Mouse (Mus musculus) left cerebral cortex, postnatal 25 days (tissue): ENCODE results near the gene Sc5d. TPM values are rescaled to one million over a fixed set of nuclear protein-coding genes. Genes with fewer than 3 reads are reported as not detected.

Experiments used
- DNase-seq, 2 experiments: peaks; one replicate each; pipeline ENCODE4 v3.0.0; 2022; ENCODE audit warnings: low spot score in 2 of 2, mixed read lengths in 1 of 2
- intact Hi-C: fragments of 180-260 bp; cut with DNase I; formaldehyde crosslinking; loops from one replicate; pipeline ENCODE4 v1.15.1; 2025
- total RNA-seq, 2 experiments: library from RNA; stranded (reverse); gene quantifications; 2 replicates each; pipeline ENCODE4 v1.2.3; 2021

The Sc5d gene
- total RNA-seq, 2 experiments from 2014 or later: 56.0 to 61.6 TPM

DNA sequence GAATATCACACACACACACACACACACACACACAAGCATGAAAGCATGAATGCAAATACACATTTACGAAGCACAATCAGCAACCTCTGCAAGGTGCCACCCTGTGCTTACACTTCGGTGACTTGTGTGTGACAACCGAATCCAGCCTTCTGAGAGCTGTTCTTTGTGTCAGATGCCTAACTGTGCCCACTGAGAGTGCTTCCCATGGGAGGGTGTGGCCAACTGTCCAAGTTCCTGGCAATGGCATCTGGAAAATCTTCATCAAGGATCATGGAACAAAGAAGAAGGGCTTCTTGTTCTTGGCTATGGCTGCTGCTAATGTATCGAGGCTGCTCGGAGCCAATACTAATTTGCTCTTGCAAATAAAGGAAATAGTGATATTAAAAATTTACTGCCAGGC, 61.8 kb downstream of the Sc5d start:
- intact Hi-C loops: no loop called here
- DNase-seq: no peak

Other genes with a start within 250 kb of the Sc5d start
- 100 to 1,000 TPM; 203 to 227 TPM for gene Sorl1, start 140.0 kb downstream of the Sc5d start, total RNA-seq
- under 1 TPM; 0.09 to 0.21 TPM for gene Tecta, start 135.7 kb upstream of the Sc5d start, total RNA-seq
- 10 to 100 TPM; 47.5 to 47.7 TPM for gene Tbcel, start 243.6 kb upstream of the Sc5d start, total RNA-seq